Mouse (Mus musculus) kidney, embryonic 16.5 days (tissue): ENCODE results near the gene Pramel5. TPM values are rescaled to one million over a fixed set of nuclear protein-coding genes. Genes with fewer than 3 reads are reported as not detected.
"Not testable (repeated sequence)": the region's sequence is repeated elsewhere in the genome, so short reads cannot be mapped to it uniquely, and the experiment has no call there.

Experiments used
- ATAC-seq: fragments of 200-750 bp; cut with Nextera tagmentation; 2 replicates; pipeline ENCODE4 v1.8.0; 2017; ENCODE audit warnings: moderate TSS enrichment; ENCODE audit not compliant: low FRiP score, low TSS enrichment
- H3K27ac ChIP-seq: fragments of 300-500 bp; sonication (generic); 2 replicates; pipeline ENCODE4 v1.5.1; 2014; ENCODE audit warnings: low read length
- H3K27me3 ChIP-seq: fragments of 300-500 bp; sonication (generic); 2 replicates; pipeline ENCODE4 v1.6.1; 2014; ENCODE audit warnings: low read length, control low read depth, mixed read lengths; ENCODE audit not compliant: insufficient read depth
- H3K36me3 ChIP-seq: fragments of 300-500 bp; sonication (generic); 2 replicates; pipeline ENCODE4 v1.6.1; 2014; ENCODE audit warnings: low read length, control low read depth, mixed read lengths; ENCODE audit not compliant: insufficient read depth
- H3K4me1 ChIP-seq: fragments of 300-500 bp; sonication (generic); 2 replicates; pipeline ENCODE4 v1.6.1; 2014; ENCODE audit warnings: low read length, control low read depth, mixed read lengths; ENCODE audit not compliant: insufficient read depth
- H3K4me2 ChIP-seq: fragments of 300-500 bp; sonication (generic); replicated peaks from 2 replicates; pipeline ENCODE4 v1.6.1; 2014; ENCODE audit warnings: low read depth, low read length
- H3K4me3 ChIP-seq: fragments of 300-500 bp; sonication (generic); 2 replicates; pipeline ENCODE4 v1.5.1; 2014; ENCODE audit warnings: mild to moderate bottlenecking, low read length
- H3K9ac ChIP-seq: fragments of 300-500 bp; sonication (generic); replicated peaks from 2 replicates; pipeline ENCODE4 v1.6.1; 2014; ENCODE audit warnings: low read length
- H3K9me3 ChIP-seq: fragments of 300-500 bp; sonication (generic); 2 replicates; pipeline ENCODE4 v1.6.1; 2016; ENCODE audit warnings: low read length, control low read depth
- WGBS: fragments of 180-500 bp; shearing (Covaris S2); extraction: QIAGEN DNeasy Blood & Tissue Kit; methylation state at CpG from one replicate; pipeline ENCODE4 v1.1.7; 2014; 5-methylcytosine and 5-hydroxymethylcytosine counted together
- polyA plus RNA-seq: library from polyadenylated mRNA; unstranded; fragments of >200 nt; fragmentation: Nextera tagmentation; extraction: Ambion mirVana; gene quantifications from 2 replicates; pipeline ENCODE4 v1.2.1, GENCODE M21; 2015

Gene Pramel5
- polyA plus RNA-seq = not detected in 2 replicates

DNA sequence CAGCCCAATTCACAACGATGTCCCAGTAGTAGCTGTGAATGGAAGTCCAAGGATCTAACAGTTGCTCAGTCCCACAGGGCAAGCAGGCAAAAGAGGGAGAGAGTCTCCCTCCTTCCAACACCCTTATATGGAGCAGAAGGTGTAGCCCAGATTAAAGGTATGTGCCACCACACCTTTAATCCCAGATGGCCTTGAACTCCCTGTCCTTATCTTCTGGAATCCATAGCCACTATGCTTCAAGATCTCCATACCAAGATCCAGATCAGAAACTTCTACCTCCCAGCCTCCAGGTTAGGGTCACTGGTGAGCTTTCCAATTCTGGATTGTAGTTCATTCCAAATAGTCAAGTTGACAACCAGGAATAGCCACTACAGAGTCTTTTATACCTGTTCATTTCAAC is at the start of gene Pramel5:
Gene Pramel5 (minus strand): TSS at position 101 of the 400 bp plus-strand sequence.
- ATAC-seq, H3K36me3 ChIP-seq, H3K9me3 ChIP-seq, H3K9ac ChIP-seq, H3K4me1 ChIP-seq, H3K27ac ChIP-seq, H3K27me3 ChIP-seq, H3K4me3 ChIP-seq, H3K4me2 ChIP-seq: not testable (repeated sequence)
- 78% methylated on average over 1 of the region's 1 CpGs for WGBS

DNA sequence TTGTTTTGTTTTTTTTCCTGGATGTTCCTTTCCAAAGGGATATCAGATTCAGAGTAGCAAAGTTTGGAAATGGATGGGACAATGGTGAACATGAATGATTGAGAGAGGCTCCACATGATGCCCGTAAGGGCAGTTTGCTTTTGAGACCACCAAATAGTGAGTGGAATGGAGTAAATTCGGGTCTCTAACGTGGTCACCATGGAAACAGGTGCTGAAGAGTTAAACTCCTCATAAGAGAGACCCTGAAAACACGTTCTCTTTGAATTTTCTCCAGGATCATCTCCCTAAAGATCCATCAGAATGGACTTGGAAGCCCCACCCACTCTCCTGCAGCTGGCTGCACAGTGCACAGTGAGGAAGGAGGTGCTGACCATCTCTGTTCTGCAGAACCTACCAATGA is 49.7 kb upstream of the Pramel5 start, which contains the start of gene Gm13128:
Gene Gm13128 (plus strand): TSS at position 301 of the 400 bp plus-strand sequence.
- H3K9ac ChIP-seq, H3K36me3 ChIP-seq, H3K9me3 ChIP-seq, H3K4me3 ChIP-seq, H3K27me3 ChIP-seq, ATAC-seq, H3K4me2 ChIP-seq, H3K27ac ChIP-seq, H3K4me1 ChIP-seq: not testable (repeated sequence)
- WGBS = 66% methylated on average over 4 of the region's 4 CpGs

DNA sequence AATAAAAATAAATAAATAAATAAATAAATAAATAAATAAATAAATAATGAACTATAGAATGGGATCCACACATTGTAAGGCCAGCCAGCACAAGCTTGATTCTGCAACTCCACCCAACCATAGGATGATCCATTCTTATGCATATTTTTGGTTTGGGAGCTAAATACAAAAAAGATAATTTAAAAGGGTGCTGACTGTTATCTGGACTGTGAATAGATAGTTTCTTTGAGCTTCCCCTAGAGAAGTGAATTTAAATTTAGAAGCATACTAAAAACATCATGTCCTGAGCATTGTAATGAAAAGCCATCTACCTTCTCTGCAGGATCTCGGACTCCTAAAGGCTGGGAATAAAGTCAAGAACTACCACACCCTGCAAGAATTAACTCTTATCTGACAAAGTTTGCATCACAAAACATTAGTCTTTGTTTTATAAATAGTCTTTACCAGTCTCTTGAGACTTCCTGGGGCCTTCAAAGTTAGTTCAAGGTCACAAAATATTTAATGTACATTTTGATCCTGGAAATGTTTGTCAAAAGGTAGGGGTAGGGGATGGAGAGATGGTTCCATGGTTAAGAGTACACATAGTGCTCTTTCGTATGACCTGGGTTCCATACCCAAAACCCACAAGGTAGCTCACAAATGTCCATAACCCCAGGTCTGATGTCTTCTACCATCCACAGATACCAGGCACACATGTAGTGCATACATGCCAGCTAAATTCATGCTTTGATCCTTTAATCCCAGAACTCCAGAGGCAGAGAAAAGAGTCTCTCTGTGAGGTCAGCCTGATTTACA is 32.6 kb upstream of the Pramel5 start:
- not testable (repeated sequence) for H3K4me1 ChIP-seq, H3K9me3 ChIP-seq, H3K27ac ChIP-seq, H3K9ac ChIP-seq, H3K36me3 ChIP-seq, H3K4me3 ChIP-seq, H3K27me3 ChIP-seq, ATAC-seq, H3K4me2 ChIP-seq
- 66% methylated on average over 2 of the region's 2 CpGs for WGBS

DNA sequence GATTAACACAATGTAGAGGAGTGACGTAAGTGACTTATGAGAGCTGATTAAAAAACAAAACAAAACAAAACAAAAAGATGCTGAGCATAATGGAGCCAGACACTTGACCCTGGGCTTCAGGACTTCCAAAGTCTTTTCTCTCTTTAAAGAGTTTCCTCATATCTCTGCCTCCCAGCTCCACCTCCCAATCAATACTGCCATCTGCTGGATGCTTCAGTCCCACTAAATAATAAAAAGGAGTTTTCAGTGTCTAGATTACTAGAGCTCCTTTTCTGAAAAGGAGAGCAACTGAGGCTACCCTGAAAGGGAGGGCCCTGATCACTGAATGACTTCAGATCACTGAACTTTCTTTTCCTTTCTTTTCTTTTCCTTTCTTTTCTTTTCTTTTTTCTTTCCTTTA is 19.1 kb upstream of the Pramel5 start:
- not testable (repeated sequence) for H3K4me3 ChIP-seq, H3K9ac ChIP-seq, ATAC-seq, H3K27ac ChIP-seq, H3K4me2 ChIP-seq, H3K36me3 ChIP-seq, H3K27me3 ChIP-seq, H3K4me1 ChIP-seq, H3K9me3 ChIP-seq
- 31% methylated on average over 1 of the region's 1 CpGs for WGBS

DNA sequence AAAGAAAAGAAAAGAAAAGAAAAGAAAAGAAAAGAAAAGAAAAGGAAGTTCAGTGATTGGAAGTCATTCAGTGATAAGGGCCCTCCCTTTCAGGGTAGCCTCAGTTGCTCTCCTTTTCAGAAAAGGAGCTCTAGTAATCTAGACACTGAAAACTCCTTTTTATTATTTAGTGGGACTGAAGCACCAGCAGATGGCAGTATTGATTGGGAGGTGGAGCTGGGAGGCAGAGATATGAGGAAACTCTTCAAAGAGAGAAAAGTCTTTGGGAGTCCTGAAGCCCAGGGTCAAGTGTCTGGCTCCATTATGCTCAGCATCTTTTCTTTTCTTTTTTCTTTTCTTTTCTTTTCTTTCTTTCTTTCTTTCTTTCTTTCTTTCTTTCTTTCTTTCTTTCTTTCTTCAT is 25.5 kb downstream of the Pramel5 start:
- H3K27me3 ChIP-seq, H3K4me3 ChIP-seq, H3K36me3 ChIP-seq, H3K9ac ChIP-seq, H3K9me3 ChIP-seq, H3K4me2 ChIP-seq, H3K4me1 ChIP-seq, H3K27ac ChIP-seq, ATAC-seq: not testable (repeated sequence)

Other genes with a start within 250 kb of the Pramel5 start
- not detected in 2 replicates for gene Pramel4, start 221.4 kb downstream of the Pramel5 start, polyA plus RNA-seq
- gene Gm13102, start 174.0 kb downstream of the Pramel5 start, polyA plus RNA-seq = not detected in 2 replicates
- not detected in 2 replicates for gene Oog3, start 117.8 kb downstream of the Pramel5 start, polyA plus RNA-seq
- gene Oog2, start 89.8 kb downstream of the Pramel5 start, polyA plus RNA-seq = not detected in 2 replicates
- not detected in 2 replicates for gene C87977, start 67.2 kb downstream of the Pramel5 start, polyA plus RNA-seq
- not detected in 2 replicates for gene Gm13128, start 49.8 kb upstream of the Pramel5 start, polyA plus RNA-seq
- gene Gm13119, start 77.5 kb upstream of the Pramel5 start, polyA plus RNA-seq = not detected in 2 replicates
- not detected in 2 replicates for gene Pramef20, start 97.4 kb upstream of the Pramel5 start, polyA plus RNA-seq
- 0.21 and 0.36 TPM in 2 replicates for gene Pramef12, start 128.0 kb upstream of the Pramel5 start, polyA plus RNA-seq
- gene 1700012P22Rik, start 158.3 kb upstream of the Pramel5 start, polyA plus RNA-seq = not detected in 2 replicates
- gene Gm9944, start 172.8 kb upstream of the Pramel5 start, polyA plus RNA-seq = not detected in 2 replicates
- not detected in 2 replicates for gene Aadacl3, start 183.3 kb upstream of the Pramel5 start, polyA plus RNA-seq
- gene 9430007A20Rik, start 239.3 kb upstream of the Pramel5 start, polyA plus RNA-seq = not detected in 2 replicates